Mouse (Mus musculus): ENCODE measurements at regions not wholly inside any gene's neighbourhood (a gene's known extent, or its start where the extent isn't known, plus 50 kb on each side); places are given as distances from the start of the nearest gene placed in this dataset.
"Not testable (repeated sequence)": the region's sequence is repeated elsewhere in the genome, so short reads cannot be mapped to it uniquely, and the experiment has no call there.

- ATAC-seq (ENCODE audit: low FRiP score), result no peak
- 68% methylated on average over 2 of the region's 2 CpGs for WGBS
- Histone ChIP-seq H3K9me3 (replicated peaks) (no peaks in the 10 kb centered on the region), H3K4me3 (replicated peaks) (no peak overlapping the region), H3K27me3 (replicated peaks) (no peaks in the 10 kb centered on the region), H3K4me1 (no peaks in the 10 kb centered on the region), H3K4me2 (no peak overlapping the region), H3K9ac (replicated peaks) (no peak overlapping the region), H3K27ac (replicated peaks) (no peak overlapping the region), H3K36me3 (no peaks in the 10 kb centered on the region)
These were observed 183.4 kb downstream of the Diras2 start for GRCm38 (mm10) chr13:52347631-52348030.

- 84% methylated on average over 5 of the region's 5 CpGs for WGBS
- H3K9me3 ChIP-seq (replicated peaks), result no peaks in the 10 kb centered on the region
- no peaks in the 10 kb centered on the region for H3K4me1 ChIP-seq
- H3K4me3 ChIP-seq (replicated peaks), result no peak overlapping the region
- H3K9ac ChIP-seq (replicated peaks), result no peak overlapping the region
- ATAC-seq (ENCODE audit: low FRiP score), result no peak
- no peaks in the 10 kb centered on the region for H3K27me3 ChIP-seq (replicated peaks)
- no peaks in the 10 kb centered on the region for H3K36me3 ChIP-seq
- H3K4me2 ChIP-seq, result no peak overlapping the region
- H3K27ac ChIP-seq (replicated peaks), result no peak overlapping the region
These were observed 181.5 kb downstream of the Diras2 start for GRCm38 (mm10) chr13:52349606-52350005.

GRCm38 (mm10) chr13:52352576-52352975 is 178.5 kb downstream of the Diras2 start:
- Histone ChIP-seq H3K4me1 (no peaks in the 10 kb centered on the region), H3K27ac (replicated peaks) (no peak overlapping the region), H3K36me3 (no peaks in the 10 kb centered on the region), H3K9me3 (replicated peaks) (no peaks in the 10 kb centered on the region), H3K4me2 (no peak overlapping the region), H3K27me3 (replicated peaks) (no peaks in the 10 kb centered on the region), H3K4me3 (replicated peaks) (no peak overlapping the region), H3K9ac (replicated peaks) (no peak overlapping the region)
- WGBS, result 81% methylated on average over 4 of the region's 4 CpGs
- ATAC-seq (ENCODE audit: low FRiP score), result no peak

- ATAC-seq (ENCODE audit: low FRiP score), result no peak
- Histone ChIP-seq H3K4me1 (no peaks in the 10 kb centered on the region), H3K27me3 (replicated peaks) (no peaks in the 10 kb centered on the region), H3K9ac (replicated peaks) (no peak overlapping the region), H3K4me3 (replicated peaks) (no peak overlapping the region), H3K36me3 (no peaks in the 10 kb centered on the region), H3K4me2 (no peak overlapping the region), H3K27ac (replicated peaks) (no peak overlapping the region), H3K9me3 (replicated peaks) (no peaks in the 10 kb centered on the region)
- WGBS, result 58% methylated on average over 3 of the region's 3 CpGs
These were observed 177.6 kb downstream of the Diras2 start for GRCm38 (mm10) chr13:52353437-52353836.

DNA sequence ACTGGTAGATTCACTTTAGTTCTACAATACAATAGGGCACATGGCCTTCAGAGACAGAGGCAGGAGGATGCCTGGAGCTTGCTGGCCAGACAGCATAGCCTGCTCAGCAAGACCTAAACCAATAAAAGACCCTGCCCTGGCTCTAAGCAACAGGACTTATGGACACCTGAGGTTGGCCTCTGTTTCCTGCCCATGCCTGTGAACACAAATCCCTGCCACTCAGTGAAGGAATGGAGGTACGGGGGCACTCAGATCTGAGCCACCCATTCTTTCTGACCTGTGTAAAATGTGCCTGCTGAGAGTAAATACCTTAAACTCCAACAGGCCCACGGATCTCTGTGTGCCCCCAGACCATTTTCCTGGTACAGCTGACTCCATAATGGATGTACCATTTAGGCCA is 177.1 kb downstream of the Diras2 start:
- no peak for ATAC-seq (ENCODE audit: low FRiP score)
- no peaks in the 10 kb centered on the region for H3K9me3 ChIP-seq (replicated peaks)
- H3K27ac ChIP-seq (replicated peaks), result no peak overlapping the region
- H3K9ac ChIP-seq (replicated peaks), result no peak overlapping the region
- H3K4me1 ChIP-seq, result no peaks in the 10 kb centered on the region
- no peaks in the 10 kb centered on the region for H3K36me3 ChIP-seq
- 76% methylated on average over 2 of the region's 2 CpGs for WGBS
- H3K4me3 ChIP-seq (replicated peaks), result no peak overlapping the region
- H3K27me3 ChIP-seq (replicated peaks), result no peaks in the 10 kb centered on the region
- no peak overlapping the region for H3K4me2 ChIP-seq

DNA sequence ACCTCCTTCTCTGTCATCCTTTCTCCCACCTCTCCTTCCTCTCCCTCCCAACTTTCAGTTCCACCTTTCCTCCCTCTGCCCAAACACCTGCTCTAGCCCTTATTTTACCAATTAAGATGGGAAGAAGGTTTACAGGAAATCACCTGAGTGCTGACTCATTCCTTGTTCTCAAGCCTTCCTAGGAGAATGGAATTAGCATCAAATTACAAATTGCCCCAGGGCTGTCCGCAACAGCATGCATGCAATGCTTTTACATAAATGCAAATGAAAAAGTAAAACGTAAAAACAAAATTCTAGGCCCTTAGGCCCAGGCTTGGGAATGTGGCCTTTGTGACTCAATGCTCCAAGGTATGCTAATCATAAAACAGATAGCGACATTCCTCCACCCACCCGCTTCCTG is 175.2 kb downstream of the Diras2 start:
- not testable (repeated sequence) for H3K36me3 ChIP-seq; H3K4me1 ChIP-seq; H3K4me3 ChIP-seq (replicated peaks); H3K9me3 ChIP-seq (replicated peaks); ATAC-seq (ENCODE audit: low FRiP score); H3K9ac ChIP-seq (replicated peaks); H3K27me3 ChIP-seq (replicated peaks); H3K27ac ChIP-seq (replicated peaks); H3K4me2 ChIP-seq
- WGBS, result 89% methylated on average over 4 of the region's 4 CpGs

DNA sequence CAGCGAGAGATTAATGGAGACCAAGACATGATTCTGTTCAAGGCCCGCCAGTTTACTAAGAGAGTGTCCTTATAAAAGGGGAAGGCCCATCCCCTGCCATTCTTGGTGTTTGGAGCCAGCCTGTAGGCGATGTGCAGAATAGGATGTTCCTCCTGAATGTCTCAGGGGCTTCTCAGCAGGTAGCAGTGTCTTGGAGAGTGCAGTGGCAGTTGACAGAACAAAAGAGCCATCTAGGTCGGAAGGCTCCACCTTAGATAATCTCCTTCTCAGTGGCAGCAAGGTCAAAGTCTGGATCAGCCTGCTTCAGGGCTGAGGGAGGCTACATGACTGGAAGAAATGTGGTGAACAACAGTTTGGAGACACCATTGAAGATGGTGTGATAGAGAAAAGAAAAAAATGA is 171.7 kb downstream of the Diras2 start:
- H3K4me2 ChIP-seq; ATAC-seq (ENCODE audit: low FRiP score); H3K36me3 ChIP-seq; H3K27ac ChIP-seq (replicated peaks); H3K9ac ChIP-seq (replicated peaks); H3K27me3 ChIP-seq (replicated peaks); H3K4me1 ChIP-seq; H3K9me3 ChIP-seq (replicated peaks); H3K4me3 ChIP-seq (replicated peaks): not testable (repeated sequence)
- 84% methylated on average over 4 of the region's 4 CpGs for WGBS

GRCm38 (mm10) chr13:52361177-52361846 is 169.8 kb downstream of the Diras2 start:
- no peak for ATAC-seq (ENCODE audit: low FRiP score)
- H3K9ac ChIP-seq (replicated peaks), result no peak overlapping the region
- H3K27me3 ChIP-seq (replicated peaks), result no peaks in the 10 kb centered on the region
- WGBS, result 85% methylated on average over 4 of the region's 4 CpGs
- no peaks in the 10 kb centered on the region for H3K4me1 ChIP-seq
- no peak overlapping the region for H3K27ac ChIP-seq (replicated peaks)
- no peaks in the 10 kb centered on the region for H3K9me3 ChIP-seq (replicated peaks)
- no peak overlapping the region for H3K4me2 ChIP-seq
- no peak overlapping the region for H3K4me3 ChIP-seq (replicated peaks)
- H3K36me3 ChIP-seq, result no peaks in the 10 kb centered on the region

DNA sequence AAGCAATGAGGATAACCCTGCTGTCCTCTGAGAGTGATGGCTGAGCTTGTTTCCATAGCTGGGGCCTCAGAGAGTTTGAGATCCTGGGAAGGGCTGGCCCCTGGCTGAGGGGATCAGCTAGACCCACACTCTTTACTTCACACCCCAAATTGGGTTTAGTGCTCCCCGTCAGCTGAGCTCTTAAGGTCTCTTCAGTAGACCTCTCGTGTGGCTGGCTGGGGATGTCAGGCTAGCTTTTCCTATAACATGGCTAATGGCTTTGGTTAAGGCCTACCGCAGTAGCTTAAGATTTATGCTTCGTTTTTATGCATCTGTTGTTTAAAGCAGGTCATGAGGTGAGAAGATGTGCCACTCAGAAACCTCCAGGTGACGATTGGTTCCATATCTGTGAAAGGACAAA is 168.8 kb downstream of the Diras2 start:
- Histone ChIP-seq H3K27me3 (replicated peaks) (no peaks in the 10 kb centered on the region), H3K9me3 (replicated peaks) (no peaks in the 10 kb centered on the region), H3K4me3 (replicated peaks) (no peak overlapping the region), H3K36me3 (no peaks in the 10 kb centered on the region), H3K27ac (replicated peaks) (no peak overlapping the region), H3K4me2 (no peak overlapping the region), H3K9ac (replicated peaks) (no peak overlapping the region), H3K4me1 (no peaks in the 10 kb centered on the region)
- no peak for ATAC-seq (ENCODE audit: low FRiP score)
- 87% methylated on average over 5 of the region's 5 CpGs for WGBS

DNA sequence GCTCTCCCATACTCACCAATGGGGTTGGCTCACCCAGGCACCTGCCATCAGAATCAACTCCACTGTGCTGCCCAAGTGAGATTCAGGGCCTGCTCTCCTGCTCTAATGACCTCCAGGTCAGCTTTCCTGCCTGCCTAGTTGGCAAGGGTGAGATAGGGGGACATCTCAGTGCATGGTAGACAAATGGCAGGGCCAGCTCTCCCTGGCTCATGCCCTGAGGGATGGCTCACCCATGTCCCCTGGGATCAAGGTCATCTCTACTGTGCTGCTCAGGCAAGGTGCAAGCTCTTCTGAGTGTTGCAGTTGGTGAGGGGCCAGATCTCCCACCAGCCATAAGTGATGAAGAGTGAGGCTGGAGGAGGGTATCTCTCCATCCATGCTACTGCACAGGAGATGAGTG is 161.2 kb downstream of the Diras2 start:
- Histone ChIP-seq H3K36me3 (no peaks in the 10 kb centered on the region), H3K27ac (replicated peaks) (no peak overlapping the region), H3K4me1 (no peaks in the 10 kb centered on the region; the same call in 1 of the 2 replicates), H3K27me3 (replicated peaks) (no peaks in the 10 kb centered on the region), H3K4me2 (no peak overlapping the region), H3K4me3 (replicated peaks) (no peak overlapping the region), H3K9ac (replicated peaks) (no peak overlapping the region), H3K9me3 (replicated peaks) (no peaks in the 10 kb centered on the region)
- ATAC-seq (ENCODE audit: low FRiP score), result no peak

- Histone ChIP-seq H3K9ac (replicated peaks) (no peak overlapping the region), H3K4me2 (no peak overlapping the region), H3K36me3 (no peaks in the 10 kb centered on the region), H3K27me3 (replicated peaks) (no peaks in the 10 kb centered on the region), H3K9me3 (replicated peaks) (no peaks in the 10 kb centered on the region), H3K4me1 (no peaks in the 10 kb centered on the region; the same call in 1 of the 2 replicates), H3K4me3 (replicated peaks) (no peak overlapping the region), H3K27ac (replicated peaks) (no peak overlapping the region)
- no peak for ATAC-seq (ENCODE audit: low FRiP score)
- WGBS, result 78% methylated on average over 3 of the region's 3 CpGs
These were observed 159.1 kb downstream of the Diras2 start for GRCm38 (mm10) chr13:52371986-52372385.

DNA sequence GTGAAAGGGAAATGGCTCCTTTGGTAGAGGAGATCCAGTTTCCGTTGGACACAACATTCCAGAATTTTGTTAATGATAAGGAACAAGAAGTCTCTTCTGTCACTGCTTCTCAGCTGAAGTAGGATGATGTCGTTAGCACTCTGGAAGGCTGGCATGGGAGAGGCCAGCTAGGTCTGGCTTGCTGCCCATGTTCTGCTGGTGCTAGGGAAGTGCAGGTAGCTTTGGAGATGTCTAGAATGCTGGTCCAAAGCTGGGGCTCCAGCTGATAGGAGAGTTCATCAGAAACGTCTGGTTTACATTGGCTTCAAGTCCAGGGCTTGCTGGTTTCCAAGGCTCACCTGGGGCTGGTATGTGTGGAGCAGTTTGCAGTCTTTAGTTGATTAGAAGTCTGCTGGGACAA is 156.3 kb downstream of the Diras2 start:
- no peak overlapping the region for H3K27ac ChIP-seq (replicated peaks)
- WGBS, result 83% methylated on average over 3 of the region's 3 CpGs
- no peaks in the 10 kb centered on the region; the same call in 1 of the 2 replicates for H3K4me1 ChIP-seq
- H3K4me3 ChIP-seq (replicated peaks), result no peak overlapping the region
- ATAC-seq (ENCODE audit: low FRiP score), result no peak
- H3K36me3 ChIP-seq, result no peaks in the 10 kb centered on the region
- no peaks in the 10 kb centered on the region for H3K27me3 ChIP-seq (replicated peaks)
- no peak overlapping the region for H3K4me2 ChIP-seq
- no peak overlapping the region for H3K9ac ChIP-seq (replicated peaks)
- H3K9me3 ChIP-seq (replicated peaks), result peaks cover 5% of the 10 kb centered on the region

DNA sequence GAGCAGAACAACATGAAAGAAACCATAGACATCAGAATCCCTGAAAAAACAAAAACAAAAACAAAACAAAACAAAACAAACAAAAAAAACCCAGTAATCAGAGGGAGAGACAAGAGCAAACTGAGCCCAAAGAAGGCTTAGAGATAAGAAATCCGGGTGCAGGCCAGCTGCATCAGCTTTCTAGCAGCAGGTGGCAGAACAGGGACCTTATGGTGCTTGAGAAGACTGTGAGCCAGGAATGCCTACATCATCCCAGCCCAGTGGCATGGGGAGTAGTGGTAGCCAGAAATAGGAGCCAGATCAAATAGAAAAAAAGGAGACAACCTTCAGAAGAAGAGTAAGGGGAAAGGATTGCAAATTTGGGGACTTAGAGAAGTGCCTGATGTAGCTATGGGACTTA is 152.8 kb downstream of the Diras2 start:
- H3K27ac ChIP-seq (replicated peaks), result no peak overlapping the region
- no peaks in the 10 kb centered on the region for H3K4me1 ChIP-seq
- no peak overlapping the region for H3K4me3 ChIP-seq (replicated peaks)
- peaks cover 5% of the 10 kb centered on the region for H3K9me3 ChIP-seq (replicated peaks)
- WGBS, result 63% methylated on average over 1 of the region's 1 CpGs
- no peak for ATAC-seq (ENCODE audit: low FRiP score)
- no peaks in the 10 kb centered on the region for H3K36me3 ChIP-seq
- H3K4me2 ChIP-seq, result no peak overlapping the region
- H3K9ac ChIP-seq (replicated peaks), result no peak overlapping the region
- no peaks in the 10 kb centered on the region for H3K27me3 ChIP-seq (replicated peaks)
